Mouse (Mus musculus): ENCODE measurements around the gene Krt26. TPM values are rescaled to one million over a fixed set of nuclear protein-coding genes. Genes with fewer than 3 reads are reported as not detected.

Krt26 gene
- polyA plus RNA-seq, 1 experiment from 2014 or later = 0.12 TPM

Other genes with a start within 250 kb of the Krt26 start
- gene Tns4, start 248.7 kb downstream of the Krt26 start, polyA plus RNA-seq (2014; fragmentation: Nextera tagmentation; extraction: Ambion mirVana) = 0.50 and 1.1 TPM in 2 replicates
- 0.17 and 0.31 TPM in 2 replicates for gene Ccr7, start 182.9 kb downstream of the Krt26 start, polyA plus RNA-seq (2014; fragmentation: Nextera tagmentation; extraction: Ambion mirVana)
- gene Smarce1, start 106.9 kb downstream of the Krt26 start, polyA plus RNA-seq (2014; fragmentation: Nextera tagmentation; extraction: Ambion mirVana) = 217 and 219 TPM in 2 replicates
- 0.67 and 0.80 TPM in 2 replicates for gene Krt222, start 93.9 kb downstream of the Krt26 start, polyA plus RNA-seq (2014; fragmentation: Nextera tagmentation; extraction: Ambion mirVana)
- 0.10 TPM in 1 of 2 replicates, not detected in the other for gene Krt24, start 52.7 kb downstream of the Krt26 start, polyA plus RNA-seq (2014; fragmentation: Nextera tagmentation; extraction: Ambion mirVana)
- gene Krt25, start 15.0 kb downstream of the Krt26 start, polyA plus RNA-seq (2014; fragmentation: Nextera tagmentation; extraction: Ambion mirVana) = not detected in 2 replicates
- not detected in 2 replicates for gene Krt27, start 13.1 kb upstream of the Krt26 start, polyA plus RNA-seq (2014; fragmentation: Nextera tagmentation; extraction: Ambion mirVana)
- gene Krt28, start 36.9 kb upstream of the Krt26 start, polyA plus RNA-seq (2014; fragmentation: Nextera tagmentation; extraction: Ambion mirVana) = 0.39 and 0.60 TPM in 2 replicates
- gene Krt10, start 51.4 kb upstream of the Krt26 start, polyA plus RNA-seq (2014; fragmentation: Nextera tagmentation; extraction: Ambion mirVana) = 27.8 and 35.1 TPM in 2 replicates
- not detected in 2 replicates for gene Krt12, start 84.3 kb upstream of the Krt26 start, polyA plus RNA-seq (2014; fragmentation: Nextera tagmentation; extraction: Ambion mirVana)
- gene Krt20, start 100.2 kb upstream of the Krt26 start, polyA plus RNA-seq (2014; fragmentation: Nextera tagmentation; extraction: Ambion mirVana) = 0.42 and 0.48 TPM in 2 replicates
- not detected in 2 replicates for gene Krt23, start 155.2 kb upstream of the Krt26 start, polyA plus RNA-seq (2014; fragmentation: Nextera tagmentation; extraction: Ambion mirVana)
- not detected in 2 replicates for gene Krt39, start 183.4 kb upstream of the Krt26 start, polyA plus RNA-seq (2014; fragmentation: Nextera tagmentation; extraction: Ambion mirVana)
- gene Krt40, start 205.2 kb upstream of the Krt26 start, polyA plus RNA-seq (2014; fragmentation: Nextera tagmentation; extraction: Ambion mirVana) = not detected in 2 replicates
- not detected in 2 replicates for gene Krtap3-3, start 212.9 kb upstream of the Krt26 start, polyA plus RNA-seq (2014; fragmentation: Nextera tagmentation; extraction: Ambion mirVana)
- gene Krtap3-2, start 218.9 kb upstream of the Krt26 start, polyA plus RNA-seq (2014; fragmentation: Nextera tagmentation; extraction: Ambion mirVana) = not detected in 2 replicates
- gene Gm11939, start 221.5 kb upstream of the Krt26 start, polyA plus RNA-seq (2014; fragmentation: Nextera tagmentation; extraction: Ambion mirVana) = not detected in 2 replicates
- not detected in 2 replicates for gene Krtap3-1, start 228.7 kb upstream of the Krt26 start, polyA plus RNA-seq (2014; fragmentation: Nextera tagmentation; extraction: Ambion mirVana)
- gene Krtap1-5, start 243.1 kb upstream of the Krt26 start, polyA plus RNA-seq (2014; fragmentation: Nextera tagmentation; extraction: Ambion mirVana) = not detected in 2 replicates
- not detected in 2 replicates for gene Krtap1-4, start 245.7 kb upstream of the Krt26 start, polyA plus RNA-seq (2014; fragmentation: Nextera tagmentation; extraction: Ambion mirVana)

All from hindbrain, embryonic 11.5 days (tissue).